Mouse (Mus musculus) ES-E14 (cell line): ENCODE measurements at regions not wholly inside any gene's neighbourhood (a gene's known extent, or its start where the extent isn't known, plus 50 kb on each side); places are given as distances from the start of the nearest gene placed in this dataset.

ENCODE experiments used
- DNase-seq: peaks from one replicate; pipeline ENCODE4 v3.0.0-alpha.2; 2013; ENCODE audit warnings: low read depth, low spot score
- H3K27ac ChIP-seq: 2 replicates; pipeline ENCODE4 v1.5.1; 2012; ENCODE audit warnings: low read depth, mild to moderate bottlenecking, low read length, moderate library complexity, mixed read lengths; ENCODE audit not compliant: poor library complexity, insufficient read depth, severe bottlenecking
- H3K36me3 ChIP-seq: 2 replicates; pipeline ENCODE4 v1.6.1; 2012; ENCODE audit warnings: mild to moderate bottlenecking, low read length, moderate library complexity, mixed read lengths; ENCODE audit not compliant: control insufficient read depth, poor library complexity, insufficient read depth, severe bottlenecking
- H3K4me1 ChIP-seq, 2 experiments: fragments of 150-350 bp in 1 of 2; sonication (generic) in 1 of 2; 2 replicates each; pipeline ENCODE4 v1.6.1; 2012; ENCODE audit warnings: low read length in 2 of 2, mild to moderate bottlenecking in 1 of 2, mixed read lengths in 1 of 2; ENCODE audit not compliant: control insufficient read depth in 2 of 2, insufficient read depth in 2 of 2, poor library complexity in 1 of 2
- H3K4me3 ChIP-seq, 2 experiments: fragments of 150-350 bp in 1 of 2; sonication (generic) in 1 of 2; 2 replicates each; pipeline ENCODE4 v1.5.1; 2012; ENCODE audit warnings: low read length in 2 of 2, low read depth in 1 of 2, mild to moderate bottlenecking in 1 of 2, mixed read lengths in 1 of 2; ENCODE audit not compliant: insufficient read depth in 1 of 2, poor library complexity in 1 of 2, severe bottlenecking in 1 of 2
- H3K9ac ChIP-seq: 2 replicates; pipeline ENCODE4 v1.6.1; 2012; ENCODE audit warnings: low read depth, mild to moderate bottlenecking, low read length, mixed read lengths; ENCODE audit not compliant: poor library complexity, insufficient read depth, severe bottlenecking
- H3K9me3 ChIP-seq: fragments of 150-350 bp; sonication (generic); 2 replicates; pipeline ENCODE4 v1.6.1; 2012; ENCODE audit warnings: low read depth, mild to moderate bottlenecking, low read length; ENCODE audit not compliant: control insufficient read depth, insufficient read depth
- CHD2 ChIP-seq: IDR thresholded peaks from 2 replicates; pipeline ENCODE4 v1.6.1; 2014; ENCODE audit warnings: mild to moderate bottlenecking, low read depth, low read length, inconsistent platforms
- HCFC1 ChIP-seq: IDR thresholded peaks from 2 replicates; pipeline ENCODE4 v1.6.1; 2012; ENCODE audit warnings: low read length, inconsistent platforms, borderline replicate concordance; ENCODE audit not compliant: insufficient read depth
- MAFK ChIP-seq: IDR thresholded peaks from 2 replicates; pipeline ENCODE4 v1.6.1; 2014; ENCODE audit warnings: mild to moderate bottlenecking, low read depth, low read length, inconsistent platforms; ENCODE audit not compliant: insufficient read depth
- ZC3H11A ChIP-seq: IDR thresholded peaks from 2 replicates; pipeline ENCODE4 v1.6.1; 2012; ENCODE audit warnings: low read depth, mild to moderate bottlenecking, inconsistent platforms, low read length, borderline replicate concordance
- ZNF384 ChIP-seq: IDR thresholded peaks from 2 replicates; pipeline ENCODE4 v1.6.1; 2012; ENCODE audit warnings: low read depth, low read length, inconsistent platforms
- in situ Hi-C, 2 experiments: fragments of 600-800 bp; cut with MboI; formaldehyde crosslinking; loops; one replicate each; pipeline ENCODE4 v1.15.1; 2025; ENCODE audit warnings: low sequenced_read_pairs in 2 of 2, inconsistent platforms in 1 of 2; ENCODE audit not compliant: unreplicated experiment in 2 of 2

DNA sequence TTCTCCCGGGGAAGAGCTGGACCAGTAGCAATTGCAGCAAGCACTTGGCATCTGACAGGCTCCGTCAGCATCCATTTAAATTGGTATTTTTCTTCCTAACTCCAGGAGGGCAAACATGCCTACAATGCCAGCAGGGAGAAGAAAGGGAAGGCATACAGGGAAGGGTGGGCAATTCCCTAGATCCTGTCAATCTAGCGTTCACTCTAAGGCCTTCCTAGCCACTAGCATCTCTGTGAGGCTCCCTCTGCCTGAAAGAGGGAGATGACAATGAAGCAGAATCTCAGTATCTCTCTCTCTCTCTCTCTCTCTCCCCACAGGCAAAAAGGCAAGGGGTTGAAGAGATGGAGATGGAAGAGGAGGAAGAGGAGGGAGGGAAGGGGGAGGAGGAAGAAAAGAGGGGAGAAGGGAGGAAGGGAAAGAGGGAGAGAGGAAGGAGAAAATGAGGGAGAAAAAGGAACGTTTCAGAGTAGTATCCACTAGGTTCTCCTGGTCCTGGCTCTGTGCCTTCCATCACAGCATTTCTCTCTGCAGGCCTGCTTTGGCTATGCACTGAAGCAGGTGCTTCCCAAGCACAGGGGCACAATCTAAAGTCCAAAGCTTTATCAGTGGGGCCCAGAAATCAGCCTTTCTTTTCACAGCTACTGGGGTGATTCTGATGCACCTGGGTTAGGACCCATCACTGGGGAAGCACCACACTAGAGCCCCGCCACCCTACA lies 72.2 kb upstream of the Frmpd3 start:
- in situ Hi-C loops = no loop called here
- Histone ChIP-seq H3K9ac (no peak overlapping the region), H3K36me3 (no peaks in the 10 kb centered on the region), H3K27ac (no peak overlapping the region), H3K4me1 (no peaks in the 10 kb centered on the region), H3K4me3 (no peak overlapping the region), H3K9me3 (no peaks in the 10 kb centered on the region)
- no peak for TF ChIP-seq ZNF384
- TF ChIP-seq CHD2 = no peak
- TF ChIP-seq ZC3H11A = no peak
- no peak for TF ChIP-seq MAFK
- TF ChIP-seq HCFC1 = no peak
- DNase-seq = no peak

GRCm38 (mm10) chrX:140277327-140277947 lies 64.6 kb upstream of the Frmpd3 start:
- no peak for TF ChIP-seq HCFC1
- no peak for TF ChIP-seq ZNF384
- no peak for TF ChIP-seq MAFK
- no peak for TF ChIP-seq ZC3H11A
- no peak for TF ChIP-seq CHD2
- Histone ChIP-seq H3K9me3 (no peaks in the 10 kb centered on the region), H3K9ac (peak overlapping the region; percentile 35; the same call in 1 of the 2 replicates), H3K27ac (no peak overlapping the region), H3K36me3 (no peaks in the 10 kb centered on the region), H3K4me1 (no peaks in the 10 kb centered on the region), H3K4me3 (peak overlapping the region; percentile 66 to 75)
- no peak for DNase-seq
- in situ Hi-C loops = no loop called here

- no peaks in the 10 kb centered on the region for H3K9me3 ChIP-seq
- no peak for DNase-seq
- in situ Hi-C loops = no loop called here
- peak overlapping the region; percentile 35; the same call in 1 of the 2 replicates for H3K9ac ChIP-seq
- TF ChIP-seq CHD2 (no peak), ZNF384 (no peak), HCFC1 (no peak), ZC3H11A (no peak), MAFK (no peak)
- H3K4me3 ChIP-seq = peak overlapping the region; percentile 57 to 66
- no peaks in the 10 kb centered on the region for H3K4me1 ChIP-seq
- no peaks in the 10 kb centered on the region for H3K36me3 ChIP-seq
- H3K27ac ChIP-seq = no peak overlapping the region
Observed at GRCm38 (mm10) chrX:140277978-140278729, 63.9 kb upstream of the Frmpd3 start.

DNA sequence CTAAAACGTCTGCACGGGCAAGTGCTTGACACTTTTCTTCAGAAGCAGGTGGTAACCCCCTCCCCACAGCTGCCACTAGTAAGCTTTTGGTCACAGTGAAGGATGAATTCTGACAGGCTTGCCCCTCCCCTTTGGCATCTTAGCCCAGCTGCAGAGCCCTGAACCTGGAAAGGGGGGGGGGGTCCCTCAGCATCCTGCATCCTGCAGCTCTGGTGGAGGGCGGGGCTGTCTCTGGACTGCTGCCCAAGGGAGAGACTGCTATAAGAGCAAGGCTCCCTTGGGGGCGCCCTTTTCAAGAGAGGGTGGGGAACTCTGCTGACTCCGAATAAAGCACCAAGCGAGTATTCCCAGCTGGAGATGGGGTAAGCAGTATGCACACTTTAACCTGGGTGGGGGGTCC lies 62.8 kb upstream of the Frmpd3 start:
- in situ Hi-C loops = no loop called here
- Histone ChIP-seq H3K4me1 (no peaks in the 10 kb centered on the region), H3K9me3 (no peaks in the 10 kb centered on the region), H3K9ac (no peak overlapping the region), H3K27ac (no peak overlapping the region), H3K4me3 (no peak overlapping the region), H3K36me3 (no peaks in the 10 kb centered on the region)
- TF ChIP-seq HCFC1 (no peak), MAFK (no peak), CHD2 (no peak), ZNF384 (no peak), ZC3H11A (no peak)
- DNase-seq = no peak
